Mouse (Mus musculus) left cerebral cortex, adult 2 months (tissue): ENCODE measurements around the gene Kcnmb2. TPM values are rescaled to one million over a fixed set of nuclear protein-coding genes. Genes with fewer than 3 reads are reported as not detected.

Source experiments
- DNase-seq, 2 experiments: peaks; one replicate each; pipeline ENCODE4 v3.0.0; 2021 to 2022; ENCODE audit warnings: low spot score in 2 of 2, mixed read lengths in 1 of 2; ENCODE audit errors: extremely low spot score in 1 of 2
- H3K27ac ChIP-seq: fragments of 200-600 bp; 2 replicates; pipeline ENCODE4 v1.8.1; 2022
- H3K4me3 ChIP-seq: fragments of 200-600 bp; 2 replicates; pipeline ENCODE4 v1.8.1; 2022
- CTCF ChIP-seq: fragments of 200-600 bp; IDR thresholded peaks from 2 replicates; pipeline ENCODE4 v1.8.1; 2022; ENCODE audit warnings: antibody characterized with exemption, mild to moderate bottlenecking, moderate library complexity
- intact Hi-C: fragments of 180-260 bp; cut with DNase I; formaldehyde crosslinking; loops from one replicate; pipeline ENCODE4 v1.15.1; 2025
- total RNA-seq, 2 experiments: library from RNA; stranded (reverse); gene quantifications; 2 replicates each; pipeline ENCODE4 v1.2.3; 2021

Kcnmb2 gene
- total RNA-seq, 2 experiments from 2014 or later = 6.3 to 7.0 TPM

- H3K4me3 ChIP-seq = no peak overlapping the region
- intact Hi-C loops = no loop called here
- H3K27ac ChIP-seq = no peak overlapping the region
- DNase-seq = no peak
- no peak for TF ChIP-seq CTCF
Observed at GRCm38 (mm10) chr3:32029375-32030050, 127.2 kb downstream of the Kcnmb2 start.

GRCm38 (mm10) chr3:32032381-32032780 is 130.1 kb downstream of the Kcnmb2 start:
- Histone ChIP-seq H3K4me3 (no peak overlapping the region), H3K27ac (no peak overlapping the region)
- no peak for DNase-seq
- TF ChIP-seq CTCF = no peak
- intact Hi-C loops = no loop called here

GRCm38 (mm10) chr3:32043814-32044213 is 141.5 kb downstream of the Kcnmb2 start:
- Histone ChIP-seq H3K27ac (no peak overlapping the region), H3K4me3 (no peak overlapping the region)
- intact Hi-C loops = no loop called here
- TF ChIP-seq CTCF = no peak
- peak; percentile 25 to 62 for DNase-seq

- Histone ChIP-seq H3K4me3 (no peak overlapping the region), H3K27ac (no peak overlapping the region)
- TF ChIP-seq CTCF = no peak
- no peak for DNase-seq
- intact Hi-C loops = no loop called here
Observed at GRCm38 (mm10) chr3:32048777-32049176, 146.5 kb downstream of the Kcnmb2 start.

GRCm38 (mm10) chr3:32052596-32052995 is 150.3 kb downstream of the Kcnmb2 start:
- no peak for TF ChIP-seq CTCF
- intact Hi-C loops = no loop called here
- DNase-seq = no peak
- no peak overlapping the region for H3K27ac ChIP-seq
- H3K4me3 ChIP-seq = no peak overlapping the region

GRCm38 (mm10) chr3:32053610-32054241 is 151.4 kb downstream of the Kcnmb2 start:
- DNase-seq = no peak
- no peak overlapping the region for H3K4me3 ChIP-seq
- no peak for TF ChIP-seq CTCF
- intact Hi-C loops = no loop called here
- H3K27ac ChIP-seq = no peak overlapping the region

- peak in 1 of 2 experiments; percentile 30 for DNase-seq
- TF ChIP-seq CTCF = no peak
- Histone ChIP-seq H3K4me3 (no peak overlapping the region), H3K27ac (no peak overlapping the region)
- intact Hi-C loops = no loop called here
Observed at GRCm38 (mm10) chr3:32059888-32060656, 157.8 kb downstream of the Kcnmb2 start.

GRCm38 (mm10) chr3:32062685-32063084 is 160.4 kb downstream of the Kcnmb2 start:
- no peak for DNase-seq
- no peak overlapping the region for H3K27ac ChIP-seq
- intact Hi-C loops = no loop called here
- no peak overlapping the region for H3K4me3 ChIP-seq
- no peak for TF ChIP-seq CTCF

GRCm38 (mm10) chr3:32063312-32063711 is 161.0 kb downstream of the Kcnmb2 start:
- DNase-seq = no peak
- Histone ChIP-seq H3K4me3 (no peak overlapping the region), H3K27ac (no peak overlapping the region)
- TF ChIP-seq CTCF = no peak
- intact Hi-C loops = no loop called here

GRCm38 (mm10) chr3:32067004-32067935 is 165.0 kb downstream of the Kcnmb2 start:
- TF ChIP-seq CTCF = no peak
- no peak for DNase-seq
- Histone ChIP-seq H3K4me3 (no peak overlapping the region), H3K27ac (no peak overlapping the region)
- intact Hi-C loops = loop anchor here (5.0 kb wide), 1 partner anchor 110 kb away; no protein-coding TSS in a partner anchor

GRCm38 (mm10) chr3:32073881-32074280 is 171.6 kb downstream of the Kcnmb2 start:
- no peak overlapping the region for H3K4me3 ChIP-seq
- DNase-seq = no peak
- H3K27ac ChIP-seq = no peak overlapping the region
- no peak for TF ChIP-seq CTCF
- intact Hi-C loops = no loop called here

GRCm38 (mm10) chr3:32088762-32089161 is 186.5 kb downstream of the Kcnmb2 start:
- Histone ChIP-seq H3K4me3 (no peak overlapping the region), H3K27ac (no peak overlapping the region)
- no peak for DNase-seq
- TF ChIP-seq CTCF = no peak
- intact Hi-C loops = no loop called here
